Mouse (Mus musculus) inflammation-experienced regulatory T-cells, adult 6 months (primary cell): ENCODE measurements around the gene Tia1. TPM values are rescaled to one million over a fixed set of nuclear protein-coding genes. Genes with fewer than 3 reads are reported as not detected.
"Not testable (repeated sequence)": the region's sequence is repeated elsewhere in the genome, so short reads cannot be mapped to it uniquely, and the experiment has no call there.

Experiments used
- ATAC-seq: one replicate; pipeline ENCODE4 v1.8.0; 2017
- polyA plus RNA-seq, 3 experiments: library from polyadenylated mRNA; unstranded; fragments of 100-300 nt; shearing (Covaris generic); gene quantifications; one replicate each; pipeline ENCODE4 v1.2.1; 2017

Tia1 gene
- 100 to 1,000 TPM in 2 of 3 experiments, 10 to 100 TPM in 1; 85.7 to 110 (median 100) TPM for polyA plus RNA-seq

GRCm38 (mm10) chr6:86404100-86404861 is at the start of gene Tia1:
Tia1 (plus strand) TSS chr6:86404219.
- ATAC-seq: peak; percentile 87

- no peak for ATAC-seq
These were observed 49.1 kb upstream of the Tia1 start for GRCm38 (mm10) chr6:86354948-86355347.

- no peak for ATAC-seq
These were observed 47.1 kb upstream of the Tia1 start for GRCm38 (mm10) chr6:86356956-86357355.

GRCm38 (mm10) chr6:86360691-86361090 is 43.3 kb upstream of the Tia1 start:
- ATAC-seq: no peak

GRCm38 (mm10) chr6:86361373-86361772 is 42.6 kb upstream of the Tia1 start:
- no peak for ATAC-seq

GRCm38 (mm10) chr6:86364442-86365141 is 39.4 kb upstream of the Tia1 start:
- peak; percentile 24 for ATAC-seq

GRCm38 (mm10) chr6:86365371-86366124 is 38.5 kb upstream of the Tia1 start, which contains the start of gene Fam136a:
Fam136a (plus strand) TSS chr6:86365646.
- peak; percentile 90 for ATAC-seq

- no peak for ATAC-seq
These were observed 37.7 kb upstream of the Tia1 start for GRCm38 (mm10) chr6:86366125-86366852.

GRCm38 (mm10) chr6:86366853-86367249 is 37.2 kb upstream of the Tia1 start:
- no peak for ATAC-seq

GRCm38 (mm10) chr6:86368479-86368878 is 35.5 kb upstream of the Tia1 start:
- ATAC-seq: no peak

GRCm38 (mm10) chr6:86370093-86370713 is 33.8 kb upstream of the Tia1 start:
- no peak for ATAC-seq

- peak; percentile 27 for ATAC-seq
These were observed 33.2 kb upstream of the Tia1 start, which contains the start of gene Snrpg for GRCm38 (mm10) chr6:86370764-86371339. Snrpg (plus strand) TSS chr6:86371304.

GRCm38 (mm10) chr6:86371340-86371911 is 32.6 kb upstream of the Tia1 start:
- ATAC-seq: peak; percentile 96

GRCm38 (mm10) chr6:86371950-86372516 is 32.0 kb upstream of the Tia1 start:
- no peak for ATAC-seq

- ATAC-seq: no peak
These were observed 30.5 kb upstream of the Tia1 start for GRCm38 (mm10) chr6:86373556-86373955.

GRCm38 (mm10) chr6:86378341-86378740 is 25.7 kb upstream of the Tia1 start:
- no peak for ATAC-seq

- not testable (repeated sequence) for ATAC-seq
These were observed 23.9 kb upstream of the Tia1 start for GRCm38 (mm10) chr6:86380112-86380511.

GRCm38 (mm10) chr6:86382551-86382950 is 21.5 kb upstream of the Tia1 start:
- no peak for ATAC-seq

GRCm38 (mm10) chr6:86383370-86383769 is 20.6 kb upstream of the Tia1 start:
- no peak for ATAC-seq

- no peak for ATAC-seq
These were observed 19.3 kb upstream of the Tia1 start for GRCm38 (mm10) chr6:86384692-86385091.
